Mouse (Mus musculus): ENCODE results near the gene Atg4d.

DNA sequence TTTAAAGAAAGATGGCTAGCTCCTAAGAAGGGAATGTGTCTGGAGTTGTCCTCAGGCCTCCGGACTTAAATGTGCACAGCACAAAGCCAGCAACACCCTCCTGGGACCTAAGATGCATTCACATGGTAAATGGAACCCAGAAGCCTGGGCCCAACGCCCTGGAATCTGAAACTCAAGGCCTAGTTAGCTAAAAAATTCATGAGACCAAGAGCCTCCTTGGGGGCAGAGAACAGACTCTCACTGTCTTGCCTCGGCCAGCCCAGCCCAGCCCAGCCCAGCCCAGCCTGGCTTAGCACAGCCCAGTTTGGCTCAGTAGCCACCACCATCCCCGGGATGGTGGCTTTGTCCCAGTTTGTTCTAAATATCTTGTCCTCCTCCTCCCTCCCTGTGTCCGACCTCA lies 50.3 kb downstream of the Atg4d start:
- TF ChIP-seq CTCF (IDR thresholded peaks at IDR 0.05; ENCODE audit: control insufficient read depth, insufficient read depth, insufficient read length) (no peak), MYOD1 (IDR thresholded peaks at IDR 0.05; ENCODE audit: control insufficient read depth, insufficient read length, low read depth) (no peak), MAX (IDR thresholded peaks at IDR 0.05) (no peak), USF1 (IDR thresholded peaks at IDR 0.05; ENCODE audit: low read depth) (no peak)

Data from C2C12 (cell line).